Comparison of ENCODE assay signal across 25 mouse cellular contexts in the genomic region with DNA sequence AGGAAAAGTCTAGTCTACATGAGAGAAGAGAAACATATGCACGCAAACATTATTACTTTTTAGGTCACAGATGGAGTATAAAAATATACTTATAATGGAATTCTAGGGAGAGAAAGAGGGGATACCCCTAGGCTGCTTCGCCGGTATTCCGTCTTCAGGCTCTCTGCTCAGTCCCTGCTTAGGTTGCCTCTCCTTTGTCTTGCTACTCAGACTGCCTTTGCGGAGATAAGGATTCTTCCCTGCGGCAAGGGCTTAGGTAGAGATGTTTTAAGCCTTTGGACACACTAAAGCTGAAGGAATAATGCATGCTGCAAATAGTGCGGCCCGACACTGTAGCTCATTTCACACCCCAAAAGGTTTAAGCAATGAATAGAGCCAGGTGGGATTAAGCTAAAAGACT. TPM values are rescaled to one million over a fixed set of nuclear protein-coding genes. Genes with fewer than 3 reads are reported as not detected.
DNase-seq lines count a peak whose midpoint lies in the region; ATAC-seq and TF ChIP-seq lines count a peak whose summit lies in the region.
"Had no signal": no experiment of that assay in that cellular context is flagged by ENCODE, and none has a peak within 500 bp of the region (broad histone marks: within the 10 kb centered on the region; RNA-seq: fewer than 3 reads in every experiment).

No protein-coding gene starts in this region.

- no peaks in the 10 kb centered on the region for H3K27me3 ChIP-seq in midbrain, embryonic 12.5 days
- H3K27me3 ChIP-seq in midbrain, embryonic 14.5 days (ENCODE audit: control insufficient read depth, insufficient read depth, low read length): no peaks in the 10 kb centered on the region
- no peaks in the 10 kb centered on the region for H3K27me3 ChIP-seq in midbrain, embryonic 16.5 days (ENCODE audit: control insufficient read depth, insufficient read depth, low read depth, low read length)
- no peaks in the 10 kb centered on the region for H3K27me3 ChIP-seq in hindbrain, embryonic 13.5 days
- H3K27me3 ChIP-seq: CH12.LX; embryonic facial prominence, embryonic 12.5 days; forebrain, embryonic 13.5 days; forebrain, embryonic 15.5 days; Patski had no signal

- 30% methylated on average over 8 of the region's 8 CpGs for WGBS in midbrain, embryonic 12.5 days
- 25% methylated on average over 8 of the region's 8 CpGs for WGBS in midbrain, embryonic 14.5 days
- WGBS in midbrain, embryonic 16.5 days: 32% methylated on average over 8 of the region's 8 CpGs
- 74% methylated on average over 8 of the region's 8 CpGs for WGBS in hindbrain, embryonic 13.5 days

- peak; percentile 67 for DNase-seq in brain, embryonic 14.5 days (ENCODE audit: low read depth)
- DNase-seq in midbrain, embryonic 14.5 days: peak; percentile 74
- no peak for DNase-seq in spleen, postnatal 14 days (ENCODE audit: low spot score in 2 of 2)
- no peak for DNase-seq in right cerebral cortex, postnatal 10 days (ENCODE audit: low spot score in 2 of 2)
- DNase-seq: adrenal gland, adult 2 months; adrenal gland, postnatal 10 days; adrenal gland, postnatal 25 days; cerebellum, adult 11-12 months; cerebellum, adult 2 months; cerebellum, adult 9-10 months; cerebellum, postnatal 10 days; cerebellum, postnatal 25 days; forebrain, postnatal 0 days had no signal

- H3K4me3 ChIP-seq in midbrain, embryonic 12.5 days: no peak overlapping the region
- H3K4me3 ChIP-seq in midbrain, embryonic 14.5 days (replicated peaks; ENCODE audit: low read depth, low read length): no peak overlapping the region
- H3K4me3 ChIP-seq in midbrain, embryonic 16.5 days (ENCODE audit: low read depth, low read length): no peak overlapping the region
- H3K4me3 ChIP-seq in hindbrain, embryonic 13.5 days: no peak overlapping the region
- H3K4me3 ChIP-seq: embryonic facial prominence, embryonic 10.5 days; embryonic facial prominence, embryonic 12.5 days; forebrain, embryonic 13.5 days; forebrain, embryonic 15.5 days had no signal

- ATAC-seq in midbrain, embryonic 12.5 days (ENCODE audit: low FRiP score, low read depth): peak; percentile 58; the same call in 1 of the 2 replicates
- ATAC-seq in midbrain, embryonic 14.5 days (ENCODE audit: low FRiP score, low TSS enrichment): peak; percentile 50; the same call in 1 of the 2 replicates
- peak; percentile 80 for ATAC-seq in midbrain, embryonic 16.5 days
- no peak for ATAC-seq in frontal cortex, adult (ENCODE audit: low TSS enrichment)
- ATAC-seq in hindbrain, embryonic 13.5 days (ENCODE audit: low FRiP score): no peak
- ATAC-seq: forebrain, embryonic 13.5 days; forebrain, embryonic 15.5 days; forebrain, postnatal 0 days; Patski had no signal

- no peak overlapping the region for H3K9ac ChIP-seq in midbrain, embryonic 12.5 days (replicated peaks)
- no peak overlapping the region for H3K9ac ChIP-seq in midbrain, embryonic 14.5 days (replicated peaks; ENCODE audit: low read length)
- no peak overlapping the region for H3K9ac ChIP-seq in midbrain, embryonic 16.5 days (ENCODE audit: low read depth, low read length)
- H3K9ac ChIP-seq in hindbrain, embryonic 13.5 days: no peak overlapping the region
- H3K9ac ChIP-seq: embryonic facial prominence, embryonic 12.5 days; forebrain, embryonic 13.5 days; forebrain, embryonic 15.5 days; forebrain, postnatal 0 days had no signal

- TF ChIP-seq CTCF in brain, embryonic 14.5 days (IDR thresholded peaks at IDR 0.05; ENCODE audit: borderline replicate concordance, extremely low read depth, insufficient read depth, insufficient read length): no peak

- H3K9me3 ChIP-seq in midbrain, embryonic 12.5 days: no peaks in the 10 kb centered on the region
- no peaks in the 10 kb centered on the region for H3K9me3 ChIP-seq in midbrain, embryonic 14.5 days (ENCODE audit: control insufficient read depth, low read length)
- H3K9me3 ChIP-seq in midbrain, embryonic 16.5 days (replicated peaks; ENCODE audit: control insufficient read depth, low read length, poor library complexity, severe bottlenecking): no peaks in the 10 kb centered on the region
- no peaks in the 10 kb centered on the region for H3K9me3 ChIP-seq in hindbrain, embryonic 13.5 days
- H3K9me3 ChIP-seq: embryonic facial prominence, embryonic 10.5 days; embryonic facial prominence, embryonic 12.5 days; forebrain, embryonic 13.5 days; forebrain, embryonic 15.5 days; G1E had no signal

- no peaks in the 10 kb centered on the region for H3K4me1 ChIP-seq in midbrain, embryonic 12.5 days
- H3K4me1 ChIP-seq in midbrain, embryonic 14.5 days (ENCODE audit: control insufficient read depth, insufficient read depth, low read length): no peaks in the 10 kb centered on the region
- 0 out of 2 replicates have a peak, but pooled peaks cover 2% of the 10 kb centered on the region for H3K4me1 ChIP-seq in midbrain, embryonic 16.5 days (ENCODE audit: control insufficient read depth, insufficient read depth, low read length)
- no peaks in the 10 kb centered on the region for H3K4me1 ChIP-seq in hindbrain, embryonic 13.5 days (replicated peaks)
- H3K4me1 ChIP-seq: embryonic facial prominence, embryonic 10.5 days; embryonic facial prominence, embryonic 12.5 days; forebrain, embryonic 13.5 days; forebrain, embryonic 15.5 days had no signal

- no peak for TF ChIP-seq POLR2A in brain, embryonic 14.5 days (IDR thresholded peaks at IDR 0.05; ENCODE audit: borderline replicate concordance, extremely low read depth, insufficient read depth, insufficient read length, poor library complexity, severe bottlenecking)

- H3K4me2 ChIP-seq in midbrain, embryonic 12.5 days (replicated peaks): no peak overlapping the region
- no peak overlapping the region; the same call in 1 of the 2 replicates for H3K4me2 ChIP-seq in midbrain, embryonic 14.5 days (ENCODE audit: low read length)
- H3K4me2 ChIP-seq in midbrain, embryonic 16.5 days (ENCODE audit: low read length): peak overlapping the region; percentile 30; the same call in 1 of the 2 replicates
- H3K4me2 ChIP-seq in hindbrain, embryonic 13.5 days: no peak overlapping the region
- H3K4me2 ChIP-seq: embryonic facial prominence, embryonic 12.5 days; forebrain, embryonic 13.5 days; forebrain, embryonic 15.5 days had no signal

- H3K36me3 ChIP-seq in midbrain, embryonic 12.5 days: no peaks in the 10 kb centered on the region
- no peaks in the 10 kb centered on the region for H3K36me3 ChIP-seq in midbrain, embryonic 14.5 days (ENCODE audit: control insufficient read depth, insufficient read depth, low read length)
- no peaks in the 10 kb centered on the region for H3K36me3 ChIP-seq in midbrain, embryonic 16.5 days (ENCODE audit: control insufficient read depth, insufficient read depth, low read length)
- no peaks in the 10 kb centered on the region for H3K36me3 ChIP-seq in hindbrain, embryonic 13.5 days
- H3K36me3 ChIP-seq: embryonic facial prominence, embryonic 10.5 days; embryonic facial prominence, embryonic 12.5 days; forebrain, embryonic 15.5 days; G1E had no signal

- no peak overlapping the region for H3K27ac ChIP-seq in midbrain, embryonic 12.5 days (replicated peaks)
- no peak overlapping the region for H3K27ac ChIP-seq in midbrain, embryonic 14.5 days (replicated peaks; ENCODE audit: low read depth, low read length)
- H3K27ac ChIP-seq in midbrain, embryonic 16.5 days (ENCODE audit: low read length): no peak overlapping the region
- H3K27ac ChIP-seq in hindbrain, embryonic 13.5 days: no peak overlapping the region
- H3K27ac ChIP-seq: embryonic facial prominence, embryonic 10.5 days; embryonic facial prominence, embryonic 12.5 days; forebrain, embryonic 13.5 days; forebrain, embryonic 15.5 days had no signal

RNA-seq across cellular contexts. Expression of a gene that starts 45.6 kb away (rescaled TPM):
- 4.4 and 6.4 TPM in 2 replicates for polyA plus RNA-seq in brain, embryonic 14.5 days (2012; rRNA removed)
- 1.1 and 1.5 TPM in 2 replicates for polyA plus RNA-seq in midbrain, embryonic 12.5 days (2016; fragmentation: Nextera tagmentation; extraction: Ambion mirVana)
- polyA plus RNA-seq in midbrain, embryonic 14.5 days (2014; fragmentation: Nextera tagmentation; extraction: Ambion mirVana): 5.8 and 6.3 TPM in 2 replicates
- polyA plus RNA-seq in midbrain, embryonic 16.5 days (2015; fragmentation: Nextera tagmentation; extraction: Ambion mirVana): 7.4 and 10.7 TPM in 2 replicates
- polyA plus RNA-seq in hindbrain, embryonic 13.5 days (2015; fragmentation: Nextera tagmentation; extraction: Ambion mirVana): 15.8 and 16.8 TPM in 2 replicates
- polyA plus RNA-seq: C2C12, G1E, Patski had no signal

Comparison
In these comparisons a context has a peak if more than half of its experiments do, and no peak if none do; other contexts are left out.
1. DNase-seq: peak in brain, embryonic 14.5 days (single experiment) and midbrain, embryonic 14.5 days (single experiment); none in spleen, postnatal 14 days (0 of 2) and right cerebral cortex, postnatal 10 days (0 of 2).
2. ATAC-seq: peak in midbrain, embryonic 12.5 days (single experiment), midbrain, embryonic 14.5 days (single experiment) and midbrain, embryonic 16.5 days (single experiment); none in frontal cortex, adult (single experiment) and hindbrain, embryonic 13.5 days (single experiment).